Comparison of ENCODE assay signal across 9 mouse cellular contexts in the genomic region with DNA sequence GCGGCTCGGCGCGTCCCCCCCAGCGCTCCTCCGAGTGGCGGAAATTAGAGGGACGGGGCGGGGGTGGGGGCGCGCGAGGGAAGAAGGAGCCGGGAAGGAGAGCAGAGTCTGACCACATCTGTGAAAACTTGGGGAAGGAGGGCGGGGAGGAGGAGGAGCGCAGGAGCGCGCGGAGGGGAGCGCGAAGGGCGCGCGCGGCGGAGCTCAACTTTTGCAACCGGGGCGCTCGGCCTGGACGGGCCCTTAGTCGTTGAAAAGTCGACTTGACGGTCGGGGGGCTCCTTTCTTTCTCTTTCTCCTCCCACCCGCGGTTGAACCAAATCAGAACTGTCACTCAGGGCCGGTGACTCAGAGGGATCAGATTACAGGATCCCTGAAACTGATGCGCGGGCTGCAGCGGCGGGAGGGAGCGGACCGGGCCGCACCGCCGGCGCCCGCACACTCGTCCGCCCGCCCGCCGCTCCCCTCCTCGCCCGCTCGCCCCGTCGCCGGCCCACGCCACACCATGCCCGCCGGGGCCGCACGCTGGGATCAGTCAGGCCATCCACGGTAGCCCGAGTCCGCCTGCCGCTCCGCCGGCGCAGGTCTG. TPM values are rescaled to one million over a fixed set of nuclear protein-coding genes. Genes with fewer than 3 reads are reported as not detected.
A peak's percentile ranks its signal among the peaks of the same experiment; 100 is the strongest.
DNase-seq lines count a peak whose midpoint lies in the region; ATAC-seq and TF ChIP-seq lines count a peak whose summit lies in the region.
"Had no signal": no experiment of that assay in that cellular context is flagged by ENCODE, and none has a peak within 500 bp of the region (broad histone marks: within the 10 kb centered on the region; RNA-seq: fewer than 3 reads in every experiment).

No protein-coding gene starts in this region.

- no peaks in the 10 kb centered on the region for H3K27me3 ChIP-seq in embryonic facial prominence, embryonic 11.5 days (ENCODE audit: control insufficient read depth, insufficient read depth, low read length)
- H3K27me3 ChIP-seq in heart, embryonic 10.5 days (ENCODE audit: insufficient read depth, poor library complexity, severe bottlenecking): 0 out of 2 replicates have a peak, but pooled peaks cover 6% of the 10 kb centered on the region
- H3K27me3 ChIP-seq in kidney, postnatal 0 days (ENCODE audit: insufficient read depth, low read length): no peaks in the 10 kb centered on the region

- peak; percentile 8 for DNase-seq in right cerebral cortex, adult 18-20 months
- no peak for DNase-seq in right cerebral cortex, postnatal 36 days (ENCODE audit: low spot score in 2 of 2)
- peak; percentile 88 for DNase-seq in embryonic facial prominence, embryonic 11.5 days (ENCODE audit: low spot score)
- DNase-seq in heart, embryonic 10.5 days (ENCODE audit: low spot score): peak; percentile 80
- peak; percentile 90 for DNase-seq in kidney, postnatal 0 days (ENCODE audit: low spot score)
- DNase-seq in lung, postnatal 25 days (ENCODE audit: low spot score): peak; percentile 10
- DNase-seq in right cerebral cortex, postnatal 4 days: peak; percentile 38

- under 1% methylated on average over 54 of the region's 70 CpGs for WGBS in embryonic facial prominence, embryonic 11.5 days
- WGBS in heart, embryonic 10.5 days: under 1% methylated on average over 68 of the region's 70 CpGs
- WGBS in kidney, postnatal 0 days: under 1% methylated on average over 54 of the region's 70 CpGs

- H3K9ac ChIP-seq in embryonic facial prominence, embryonic 11.5 days (replicated peaks; ENCODE audit: low read length): peak overlapping the region; percentile 96
- H3K9ac ChIP-seq in kidney, postnatal 0 days (ENCODE audit: low read depth, low read length): peak overlapping the region; percentile 79

- H3K4me2 ChIP-seq in embryonic facial prominence, embryonic 11.5 days (ENCODE audit: low read depth, low read length): peak overlapping the region; percentile 61
- peak overlapping the region; percentile 72 for H3K4me2 ChIP-seq in kidney, postnatal 0 days (ENCODE audit: low read length)

- H3K36me3 ChIP-seq in embryonic facial prominence, embryonic 11.5 days (replicated peaks; ENCODE audit: control insufficient read depth, insufficient read depth, low read depth, low read length): no peaks in the 10 kb centered on the region
- no peaks in the 10 kb centered on the region for H3K36me3 ChIP-seq in heart, embryonic 10.5 days
- no peaks in the 10 kb centered on the region for H3K36me3 ChIP-seq in kidney, postnatal 0 days (ENCODE audit: insufficient read depth, low read length)

- peak overlapping the region; percentile 91 for H3K4me3 ChIP-seq in embryonic facial prominence, embryonic 11.5 days (ENCODE audit: low read depth, low read length)
- H3K4me3 ChIP-seq in heart, embryonic 10.5 days: peak overlapping the region; percentile 93
- H3K4me3 ChIP-seq in kidney, postnatal 0 days (replicated peaks; ENCODE audit: low read depth, low read length): peak overlapping the region; percentile 66

- H3K9me3 ChIP-seq in embryonic facial prominence, embryonic 11.5 days (replicated peaks; ENCODE audit: control insufficient read depth, low read length): no peaks in the 10 kb centered on the region
- no peaks in the 10 kb centered on the region for H3K9me3 ChIP-seq in heart, embryonic 10.5 days
- no peaks in the 10 kb centered on the region for H3K9me3 ChIP-seq in kidney, postnatal 0 days (replicated peaks; ENCODE audit: low read length)

- no peaks in the 10 kb centered on the region for H3K4me1 ChIP-seq in embryonic facial prominence, embryonic 11.5 days (ENCODE audit: control insufficient read depth, insufficient read depth, low read length)
- peaks cover 15% of the 10 kb centered on the region; the same call in 1 of the 2 replicates for H3K4me1 ChIP-seq in heart, embryonic 10.5 days
- 0 out of 2 replicates have a peak, but pooled peaks cover 2% of the 10 kb centered on the region for H3K4me1 ChIP-seq in kidney, postnatal 0 days (replicated peaks; ENCODE audit: insufficient read depth, low read length)

- ATAC-seq in embryonic facial prominence, embryonic 11.5 days (replicated peaks; ENCODE audit: insufficient number of reproducible peaks, low FRiP score, low TSS enrichment, low read depth): peak; percentile 85
- ATAC-seq in kidney, postnatal 0 days (replicated peaks; ENCODE audit: low FRiP score, low read depth): peak; percentile 78
- no peak for ATAC-seq in inflammation-experienced regulatory T-cells, adult 6 months

- H3K27ac ChIP-seq in embryonic facial prominence, embryonic 11.5 days (replicated peaks; ENCODE audit: low read depth, low read length): peak overlapping the region; percentile 99
- peak overlapping the region; percentile 94 for H3K27ac ChIP-seq in heart, embryonic 10.5 days
- H3K27ac ChIP-seq in kidney, postnatal 0 days: peak overlapping the region; percentile 92
- H3K27ac ChIP-seq: macrophage had no signal

- no peak for TF ChIP-seq CTCF in kidney, postnatal 0 days (IDR thresholded peaks at IDR 0.05; ENCODE audit: low read depth)

RNA-seq across cellular contexts. Expression of a gene that starts 0.6 kb away (rescaled TPM):
- polyA plus RNA-seq in embryonic facial prominence, embryonic 11.5 days (2014; fragmentation: Nextera tagmentation; extraction: Ambion mirVana): 31.9 and 32.6 TPM in 2 replicates
- 8.0 and 16.7 TPM in 2 replicates for polyA plus RNA-seq in heart, embryonic 10.5 days (2016; fragmentation: Nextera tagmentation; extraction: Ambion mirVana)
- 7.1 and 7.7 TPM in 2 replicates for polyA plus RNA-seq in kidney, postnatal 0 days (2015; fragmentation: Nextera tagmentation; extraction: Ambion mirVana)
- polyA plus RNA-seq in inflammation-experienced regulatory T-cells, adult 6 months (2017; shearing (Covaris generic)): under 1 TPM in 1 of 3 experiments, not detected in 2; 0.06 TPM
- polyA plus RNA-seq: macrophage had no signal

Comparison
In these comparisons a context has a peak if more than half of its experiments do, and no peak if none do; other contexts are left out.
1. DNase-seq: peak in right cerebral cortex, adult 18-20 months (single experiment), embryonic facial prominence, embryonic 11.5 days (single experiment), heart, embryonic 10.5 days (single experiment), kidney, postnatal 0 days (single experiment), lung, postnatal 25 days (single experiment) and right cerebral cortex, postnatal 4 days (single experiment); none in right cerebral cortex, postnatal 36 days (0 of 2).
2. Peak in every context shown above with its lines, with median percentiles within 50 percentile points of each other: H3K27ac ChIP-seq and H3K4me3 ChIP-seq.